Mouse (Mus musculus) stomach, embryonic 14.5 days (tissue): ENCODE results near the gene Dhx57. TPM values are rescaled to one million over a fixed set of nuclear protein-coding genes. Genes with fewer than 3 reads are reported as not detected.
"Not testable (repeated sequence)": the region's sequence is repeated elsewhere in the genome, so short reads cannot be mapped to it uniquely, and the experiment has no call there.

ENCODE experiments used
- ATAC-seq: fragments of 200-750 bp; cut with Nextera tagmentation; 2 replicates; pipeline ENCODE4 v1.8.0; 2017; ENCODE audit warnings: low read depth, moderate TSS enrichment; ENCODE audit not compliant: insufficient number of reproducible peaks, insufficient read depth, low FRiP score
- H3K27ac ChIP-seq: fragments of 300-500 bp; sonication (generic); 2 replicates; pipeline ENCODE4 v1.5.1; 2014; ENCODE audit warnings: mild to moderate bottlenecking, low read length, moderate library complexity, mixed read lengths
- H3K27me3 ChIP-seq: fragments of 300-500 bp; sonication (generic); 2 replicates; pipeline ENCODE4 v1.6.1; 2014; ENCODE audit warnings: low read length, control low read depth, mixed read lengths; ENCODE audit not compliant: control insufficient read depth, insufficient read depth
- H3K36me3 ChIP-seq: fragments of 300-500 bp; sonication (generic); 2 replicates; pipeline ENCODE4 v1.6.1; 2014; ENCODE audit warnings: mild to moderate bottlenecking, control low read depth, low read length, moderate library complexity, mixed read lengths; ENCODE audit not compliant: control insufficient read depth, insufficient read depth
- H3K4me1 ChIP-seq: fragments of 300-500 bp; sonication (generic); 2 replicates; pipeline ENCODE4 v1.6.1; 2014; ENCODE audit warnings: low read length, control low read depth, mixed read lengths; ENCODE audit not compliant: control insufficient read depth, insufficient read depth
- H3K4me2 ChIP-seq: fragments of 300-500 bp; sonication (generic); replicated peaks from 2 replicates; pipeline ENCODE4 v1.6.1; 2014; ENCODE audit warnings: low read depth, low read length, control low read depth
- H3K4me3 ChIP-seq: fragments of 300-500 bp; sonication (generic); 2 replicates; pipeline ENCODE4 v1.5.1; 2014; ENCODE audit warnings: low read depth, low read length, control low read depth
- H3K9ac ChIP-seq: fragments of 300-500 bp; sonication (generic); replicated peaks from 2 replicates; pipeline ENCODE4 v1.6.1; 2014; ENCODE audit warnings: low read depth, mild to moderate bottlenecking, control low read depth, low read length, moderate library complexity, mixed read lengths
- H3K9me3 ChIP-seq: fragments of 300-500 bp; sonication (generic); 2 replicates; pipeline ENCODE4 v1.6.1; 2016; ENCODE audit warnings: low read depth, low read length, control low read depth; ENCODE audit not compliant: control insufficient read depth
- WGBS: fragments of 180-500 bp; shearing (Covaris S2); extraction: QIAGEN DNeasy Blood & Tissue Kit; methylation state at CpG from one replicate; pipeline ENCODE4 v1.1.7; 2014; 5-methylcytosine and 5-hydroxymethylcytosine counted together
- polyA plus RNA-seq: library from polyadenylated mRNA; unstranded; fragments of >200 nt; fragmentation: Nextera tagmentation; extraction: Ambion mirVana; gene quantifications from 2 replicates; pipeline ENCODE4 v1.2.1, GENCODE M21; 2014

The Dhx57 gene
- polyA plus RNA-seq, 1 experiment from 2014 or later: 19.8 TPM

- H3K27me3 ChIP-seq: no peaks in the 10 kb centered on the region
- H3K4me1 ChIP-seq: no peaks in the 10 kb centered on the region
- peaks cover 62% of the 10 kb centered on the region for H3K36me3 ChIP-seq
- no peak overlapping the region for H3K27ac ChIP-seq
- WGBS: 30% methylated on average over 13 of the region's 13 CpGs
- no peak overlapping the region for H3K4me3 ChIP-seq
- no peak overlapping the region for H3K4me2 ChIP-seq
- no peaks in the 10 kb centered on the region for H3K9me3 ChIP-seq
- no peak for ATAC-seq
- H3K9ac ChIP-seq: no peak overlapping the region
These were observed 47.2 kb downstream of the Dhx57 start for GRCm38 (mm10) chr17:80243116-80243515.

GRCm38 (mm10) chr17:80241594-80241993, 48.7 kb downstream of the Dhx57 start:
- Histone ChIP-seq H3K9me3 (no peaks in the 10 kb centered on the region), H3K36me3 (peaks cover 52% of the 10 kb centered on the region), H3K27me3 (no peaks in the 10 kb centered on the region), H3K27ac (no peak overlapping the region), H3K4me1 (no peaks in the 10 kb centered on the region), H3K4me2 (no peak overlapping the region), H3K9ac (no peak overlapping the region), H3K4me3 (no peak overlapping the region)
- ATAC-seq: no peak
- WGBS: 83% methylated on average over 9 of the region's 9 CpGs

- H3K36me3 ChIP-seq: peaks cover 24% of the 10 kb centered on the region
- H3K27ac ChIP-seq: no peak overlapping the region
- no peak for ATAC-seq
- no peaks in the 10 kb centered on the region for H3K4me1 ChIP-seq
- 92% methylated on average over 5 of the region's 5 CpGs for WGBS
- H3K4me3 ChIP-seq: no peak overlapping the region
- no peak overlapping the region for H3K4me2 ChIP-seq
- no peak overlapping the region for H3K9ac ChIP-seq
- no peaks in the 10 kb centered on the region for H3K9me3 ChIP-seq
- no peaks in the 10 kb centered on the region for H3K27me3 ChIP-seq
These were observed 52.8 kb downstream of the Dhx57 start for GRCm38 (mm10) chr17:80237475-80237874.

- no peak overlapping the region for H3K27ac ChIP-seq
- no peak overlapping the region for H3K9ac ChIP-seq
- H3K27me3 ChIP-seq: no peaks in the 10 kb centered on the region
- ATAC-seq: no peak
- H3K4me1 ChIP-seq: no peaks in the 10 kb centered on the region
- no peaks in the 10 kb centered on the region for H3K9me3 ChIP-seq
- H3K4me3 ChIP-seq: no peak overlapping the region
- H3K36me3 ChIP-seq: peaks cover 19% of the 10 kb centered on the region
- no peak overlapping the region for H3K4me2 ChIP-seq
- 97% methylated on average over 3 of the region's 3 CpGs for WGBS
These were observed 53.5 kb downstream of the Dhx57 start for GRCm38 (mm10) chr17:80236805-80237204.

- H3K36me3 ChIP-seq: peaks cover 13% of the 10 kb centered on the region
- H3K27me3 ChIP-seq: no peaks in the 10 kb centered on the region
- WGBS: 71% methylated on average over 3 of the region's 3 CpGs
- no peak for ATAC-seq
- no peak overlapping the region for H3K4me2 ChIP-seq
- no peak overlapping the region for H3K4me3 ChIP-seq
- no peak overlapping the region for H3K9ac ChIP-seq
- no peaks in the 10 kb centered on the region for H3K4me1 ChIP-seq
- no peaks in the 10 kb centered on the region for H3K9me3 ChIP-seq
- H3K27ac ChIP-seq: no peak overlapping the region
These were observed 54.8 kb downstream of the Dhx57 start for GRCm38 (mm10) chr17:80235477-80235876.

- Histone ChIP-seq H3K9me3 (no peaks in the 10 kb centered on the region), H3K36me3 (peaks cover 11% of the 10 kb centered on the region), H3K27me3 (no peaks in the 10 kb centered on the region), H3K27ac (no peak overlapping the region), H3K4me3 (no peak overlapping the region), H3K9ac (no peak overlapping the region), H3K4me2 (no peak overlapping the region), H3K4me1 (no peaks in the 10 kb centered on the region)
- 80% methylated on average over 7 of the region's 7 CpGs for WGBS
- no peak for ATAC-seq
These were observed 55.9 kb downstream of the Dhx57 start for GRCm38 (mm10) chr17:80234376-80234775.

GRCm38 (mm10) chr17:80233844-80234243, 56.4 kb downstream of the Dhx57 start:
- over 99% methylated on average over 5 of the region's 5 CpGs for WGBS
- no peak overlapping the region for H3K9ac ChIP-seq

GRCm38 (mm10) chr17:80229396-80229795, 60.9 kb downstream of the Dhx57 start:
- H3K4me2 ChIP-seq: no peak overlapping the region
- H3K9ac ChIP-seq: no peak overlapping the region
- H3K27me3 ChIP-seq: no peaks in the 10 kb centered on the region
- ATAC-seq: no peak
- no peaks in the 10 kb centered on the region for H3K9me3 ChIP-seq
- no peak overlapping the region for H3K4me3 ChIP-seq
- H3K27ac ChIP-seq: no peak overlapping the region
- H3K36me3 ChIP-seq: peaks cover 3% of the 10 kb centered on the region; the same call in 1 of the 2 replicates
- no peaks in the 10 kb centered on the region for H3K4me1 ChIP-seq
- WGBS: 78% methylated on average over 2 of the region's 2 CpGs

More at GRCm38 (mm10) chr17:80233844-80234243, 56.4 kb downstream of the Dhx57 start:
- no peaks in the 10 kb centered on the region for H3K4me1 ChIP-seq
- H3K27ac ChIP-seq: no peak overlapping the region
- H3K36me3 ChIP-seq: peaks cover 8% of the 10 kb centered on the region
- H3K9me3 ChIP-seq: no peaks in the 10 kb centered on the region
- no peak overlapping the region for H3K4me2 ChIP-seq
- no peak overlapping the region for H3K4me3 ChIP-seq
- no peaks in the 10 kb centered on the region for H3K27me3 ChIP-seq
- ATAC-seq: no peak

- H3K4me3 ChIP-seq: peak overlapping the region; percentile 52
- 36% methylated on average over 4 of the region's 5 CpGs for WGBS
- not testable (repeated sequence) for H3K36me3 ChIP-seq, H3K4me1 ChIP-seq, H3K9me3 ChIP-seq, ATAC-seq, H3K27me3 ChIP-seq
- peak overlapping the region; percentile 63 for H3K9ac ChIP-seq
- H3K4me2 ChIP-seq: peak overlapping the region; percentile 60
- peak overlapping the region; percentile 95; the same call in 1 of the 2 replicates for H3K27ac ChIP-seq
These were observed 65.1 kb downstream of the Dhx57 start for GRCm38 (mm10) chr17:80225142-80225541.
